Comparison of ENCODE assay signal across 12 mouse cellular contexts in genomic region chr1:92840231-92840890, GRCm38 (mm10). TPM values are rescaled to one million over a fixed set of nuclear protein-coding genes. Genes with fewer than 3 reads are reported as not detected.
DNase-seq lines count a peak whose midpoint lies in the region; ATAC-seq and TF ChIP-seq lines count a peak whose summit lies in the region.
"Had no signal": no experiment of that assay in that cellular context is flagged by ENCODE, and none has a peak within 500 bp of the region (broad histone marks: within the 10 kb centered on the region; RNA-seq: fewer than 3 reads in every experiment).

No protein-coding gene starts in this region.

- no peak for TF ChIP-seq POLR2A in brain, embryonic 14.5 days (IDR thresholded peaks at IDR 0.05; ENCODE audit: borderline replicate concordance, extremely low read depth, insufficient read depth, insufficient read length, poor library complexity, severe bottlenecking)

- no peak for DNase-seq in frontal cortex, postnatal 25 days (ENCODE audit: low spot score in 2 of 2)
- DNase-seq in lung, postnatal 10 days = peak; percentile 34
- DNase-seq in lung, postnatal 14 days = no peak
- DNase-seq in brain, embryonic 14.5 days (ENCODE audit: low read depth) = peak; percentile 46
- DNase-seq in retina, embryonic 14.5 days (ENCODE audit: low spot score) = peak; percentile 45
- no peak for DNase-seq in limb, embryonic 10.5 days (ENCODE audit: low spot score)
- DNase-seq in right cerebral cortex, adult 18-20 months = no peak
- DNase-seq: layer of hippocampus, postnatal 36 days had no signal

- ATAC-seq in frontal cortex, adult (ENCODE audit: low TSS enrichment) = peak; percentile 67
- ATAC-seq: forebrain, embryonic 15.5 days had no signal

- peaks cover 85% of the 10 kb centered on the region for H3K36me3 ChIP-seq in limb, embryonic 10.5 days
- H3K36me3 ChIP-seq: forebrain, embryonic 15.5 days; lung, embryonic 15.5 days had no signal

- H3K27ac ChIP-seq in limb, embryonic 10.5 days = no peak overlapping the region
- H3K27ac ChIP-seq: forebrain, embryonic 15.5 days; lung, embryonic 15.5 days; neural tube, embryonic 12.5 days had no signal

- no peak overlapping the region for H3K4me3 ChIP-seq in limb, embryonic 10.5 days
- H3K4me3 ChIP-seq: forebrain, embryonic 15.5 days; lung, embryonic 15.5 days; neural tube, embryonic 12.5 days had no signal

- peaks cover 20% of the 10 kb centered on the region for H3K4me1 ChIP-seq in limb, embryonic 10.5 days
- H3K4me1 ChIP-seq: lung, embryonic 15.5 days had no signal

- H3K9me3 ChIP-seq in limb, embryonic 10.5 days (replicated peaks) = no peaks in the 10 kb centered on the region
- H3K9me3 ChIP-seq: forebrain, embryonic 15.5 days; lung, embryonic 15.5 days; neural tube, embryonic 12.5 days had no signal

- H3K27me3 ChIP-seq in limb, embryonic 10.5 days (ENCODE audit: low read depth, poor library complexity, severe bottlenecking) = no peaks in the 10 kb centered on the region
- H3K27me3 ChIP-seq: forebrain, embryonic 15.5 days; lung, embryonic 15.5 days; neural tube, embryonic 12.5 days had no signal

- 84% methylated on average over 8 of the region's 8 CpGs for WGBS in limb, embryonic 10.5 days

- TF ChIP-seq CTCF in brain, embryonic 14.5 days (IDR thresholded peaks at IDR 0.05; ENCODE audit: borderline replicate concordance, extremely low read depth, insufficient read depth, insufficient read length) = peak; percentile 54; the same call in 1 of the 2 replicates

RNA-seq across cellular contexts. Expression of gene Gpc1, which starts 8.9 kb away (rescaled TPM):
- 157 and 180 TPM in 2 replicates for polyA plus RNA-seq in brain, embryonic 14.5 days (2012; rRNA removed)
- polyA plus RNA-seq in limb, embryonic 10.5 days (2016; fragmentation: Nextera tagmentation; extraction: Ambion mirVana) = 82.0 and 87.4 TPM in 2 replicates

Comparison
In these comparisons a context has a peak if more than half of its experiments do, and no peak if none do; other contexts are left out.
1. DNase-seq: peak in lung, postnatal 10 days (single experiment), brain, embryonic 14.5 days (single experiment) and retina, embryonic 14.5 days (single experiment); none in frontal cortex, postnatal 25 days (0 of 2), lung, postnatal 14 days (single experiment), limb, embryonic 10.5 days (single experiment) and right cerebral cortex, adult 18-20 months (single experiment).